Mouse (Mus musculus) heart, embryonic 10.5 days (tissue): ENCODE measurements around the gene Klhl36. TPM values are rescaled to one million over a fixed set of nuclear protein-coding genes. Genes with fewer than 3 reads are reported as not detected.

Source experiments
- DNase-seq: peaks from one replicate; pipeline ENCODE4 v3.0.0-alpha.2; 2017; ENCODE audit warnings: low spot score
- H3K27ac ChIP-seq: fragments of 300-500 bp; sonication (generic); 2 replicates; pipeline ENCODE4 v1.5.1; 2016; ENCODE audit warnings: mild to moderate bottlenecking
- H3K27me3 ChIP-seq: fragments of 300-500 bp; sonication (generic); 2 replicates; pipeline ENCODE4 v1.6.1; 2016; ENCODE audit warnings: mild to moderate bottlenecking; ENCODE audit not compliant: poor library complexity, insufficient read depth, severe bottlenecking
- H3K36me3 ChIP-seq: fragments of 300-500 bp; sonication (generic); 2 replicates; pipeline ENCODE4 v1.6.1; 2016; ENCODE audit warnings: mild to moderate bottlenecking, moderate library complexity
- H3K4me1 ChIP-seq: fragments of 300-500 bp; sonication (generic); 2 replicates; pipeline ENCODE4 v1.6.1; 2016; ENCODE audit warnings: mild to moderate bottlenecking
- H3K4me3 ChIP-seq: fragments of 300-500 bp; sonication (generic); 2 replicates; pipeline ENCODE4 v1.5.1; 2016; ENCODE audit warnings: mild to moderate bottlenecking, moderate library complexity
- H3K9me3 ChIP-seq: fragments of 300-500 bp; sonication (generic); 2 replicates; pipeline ENCODE4 v1.6.1; 2016; ENCODE audit warnings: mild to moderate bottlenecking, moderate library complexity
- WGBS: fragments of 180-500 bp; shearing (Covaris S2); methylation state at CpG from one replicate; pipeline ENCODE4 v1.1.7; 2016; 5-methylcytosine and 5-hydroxymethylcytosine counted together
- polyA plus RNA-seq: library from polyadenylated mRNA; unstranded; fragments of >200 nt; fragmentation: Nextera tagmentation; extraction: Ambion mirVana; gene quantifications from 2 replicates; pipeline ENCODE4 v1.2.1, GENCODE M21; 2016

The Klhl36 gene
- polyA plus RNA-seq, 1 experiment from 2014 or later, result 9.6 TPM

DNA sequence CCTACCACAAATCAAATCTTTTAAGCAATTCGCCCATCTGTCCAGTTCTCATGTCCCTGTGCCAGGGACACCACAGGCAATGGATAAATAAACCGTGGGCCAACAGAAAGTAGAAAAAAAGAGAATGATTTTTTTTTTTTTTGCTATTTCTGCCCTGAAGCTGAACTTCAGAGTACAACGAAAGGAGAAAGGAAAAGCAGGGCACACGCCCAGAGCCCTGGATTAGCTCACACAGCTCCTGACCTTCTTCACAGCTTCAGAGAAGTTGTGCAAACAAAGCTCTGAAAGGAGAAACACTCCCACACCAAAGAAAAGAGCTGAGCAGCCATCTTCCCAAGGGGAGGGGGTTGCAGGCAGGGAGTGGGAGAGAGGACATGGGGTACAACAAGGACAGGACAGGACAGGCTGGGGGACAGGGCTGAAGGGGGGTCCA lies 34.3 kb upstream of the Klhl36 start:
- no peak overlapping the region for H3K4me3 ChIP-seq
- H3K27me3 ChIP-seq, result no peaks in the 10 kb centered on the region
- no peak for DNase-seq
- H3K36me3 ChIP-seq, result peaks cover under 1% of the 10 kb centered on the region; the same call in 1 of the 2 replicates
- H3K4me1 ChIP-seq, result peaks cover 78% of the 10 kb centered on the region
- WGBS, result 51% methylated on average over 4 of the region's 4 CpGs
- peak overlapping the region; percentile 64 for H3K27ac ChIP-seq
- no peaks in the 10 kb centered on the region for H3K9me3 ChIP-seq

DNA sequence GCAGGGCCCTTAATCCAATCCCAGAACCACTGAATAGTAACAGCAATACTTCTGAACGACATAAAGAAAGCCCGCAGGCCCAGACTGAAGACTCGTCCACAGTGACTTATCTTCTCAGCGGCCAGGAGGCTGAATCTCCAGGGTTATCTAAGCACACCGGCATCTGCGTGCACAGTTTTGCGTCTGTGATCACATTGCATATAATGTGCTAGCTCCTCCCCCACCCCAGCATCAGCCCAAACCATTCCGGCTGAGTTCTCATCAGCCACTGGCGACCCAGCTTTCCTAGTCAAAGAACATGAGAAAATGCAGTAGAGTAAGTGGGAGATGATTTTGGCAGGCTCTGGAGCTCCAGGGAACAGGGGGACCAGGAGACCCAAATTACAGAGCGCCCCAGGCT lies 33.1 kb upstream of the Klhl36 start:
- peaks cover 86% of the 10 kb centered on the region for H3K4me1 ChIP-seq
- no peaks in the 10 kb centered on the region for H3K9me3 ChIP-seq
- peak overlapping the region; percentile 84; the same call in 1 of the 2 replicates for H3K27ac ChIP-seq
- no peaks in the 10 kb centered on the region for H3K36me3 ChIP-seq
- WGBS, result 57% methylated on average over 10 of the region's 10 CpGs
- H3K4me3 ChIP-seq, result no peak overlapping the region
- no peak for DNase-seq
- H3K27me3 ChIP-seq, result no peaks in the 10 kb centered on the region

DNA sequence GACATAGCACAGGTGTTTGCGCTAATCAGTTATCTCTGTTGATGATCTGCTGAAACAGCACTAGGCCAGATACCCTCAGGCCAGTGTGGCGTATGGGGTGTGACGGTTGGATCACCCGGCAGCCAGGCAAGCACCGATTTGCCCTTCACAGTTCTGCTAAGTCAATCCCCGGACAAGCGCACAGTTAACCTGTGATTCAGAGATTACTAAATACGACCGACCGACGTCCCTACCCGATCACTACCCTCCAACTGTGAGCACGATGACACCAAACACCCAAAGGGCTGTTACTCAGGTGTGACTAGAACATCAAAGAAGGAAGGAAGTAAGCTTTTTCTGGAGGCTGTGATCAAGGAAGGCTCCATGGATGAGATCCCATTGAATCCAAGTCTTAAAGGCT lies 32.6 kb upstream of the Klhl36 start:
- H3K4me3 ChIP-seq, result no peak overlapping the region
- no peaks in the 10 kb centered on the region for H3K9me3 ChIP-seq
- H3K27me3 ChIP-seq, result no peaks in the 10 kb centered on the region
- no peaks in the 10 kb centered on the region for H3K36me3 ChIP-seq
- H3K27ac ChIP-seq, result peak overlapping the region; percentile 84
- no peak for DNase-seq
- 80% methylated on average over 13 of the region's 13 CpGs for whole genome bisulfite sequencing
- peaks cover 83% of the 10 kb centered on the region for H3K4me1 ChIP-seq

DNA sequence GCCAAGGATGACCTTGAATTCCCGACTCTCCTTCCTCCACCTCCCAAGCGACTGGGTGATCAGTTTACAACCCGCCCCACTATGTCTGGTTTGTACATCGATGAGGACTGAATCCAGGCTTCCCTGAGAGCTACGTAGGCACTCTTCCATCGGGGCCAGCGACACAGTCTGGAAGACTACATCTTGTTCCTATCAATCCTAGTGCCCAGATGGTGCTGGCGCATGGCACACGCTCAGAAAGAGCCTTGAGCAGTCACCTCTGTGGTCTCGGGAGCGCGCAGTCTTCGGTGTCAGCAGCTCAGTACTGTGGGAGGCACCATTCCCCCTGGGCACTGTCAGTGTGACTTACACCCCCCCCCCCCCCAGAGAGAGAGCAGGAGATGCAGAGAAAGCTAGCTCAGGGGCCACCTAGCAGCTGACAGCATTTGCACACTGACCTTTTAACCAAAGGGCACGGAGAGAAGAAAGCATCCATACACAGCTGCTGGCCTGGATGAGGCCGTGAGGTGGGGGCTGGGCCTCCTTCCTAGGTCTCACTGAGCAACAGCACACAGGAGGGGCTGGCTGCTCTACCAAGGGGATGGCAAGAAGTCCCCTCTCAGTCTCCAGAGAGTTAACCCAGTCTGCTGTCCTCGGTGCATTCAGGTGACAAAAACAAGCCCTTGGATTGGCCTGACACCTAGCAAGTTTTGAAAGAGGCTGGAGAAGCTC lies 32.0 kb upstream of the Klhl36 start:
- DNase-seq, result no peak
- Histone ChIP-seq H3K27me3 (no peaks in the 10 kb centered on the region), H3K4me1 (peaks cover 80% of the 10 kb centered on the region), H3K27ac (peak overlapping the region; percentile 84), H3K36me3 (0 out of 2 replicates have a peak, but pooled peaks cover under 1% of the 10 kb centered on the region), H3K9me3 (no peaks in the 10 kb centered on the region), H3K4me3 (0 out of 2 replicates have a peak overlapping the region, but pooled peaks have one; percentile 4)
- 69% methylated on average over 16 of the region's 16 CpGs for WGBS

DNA sequence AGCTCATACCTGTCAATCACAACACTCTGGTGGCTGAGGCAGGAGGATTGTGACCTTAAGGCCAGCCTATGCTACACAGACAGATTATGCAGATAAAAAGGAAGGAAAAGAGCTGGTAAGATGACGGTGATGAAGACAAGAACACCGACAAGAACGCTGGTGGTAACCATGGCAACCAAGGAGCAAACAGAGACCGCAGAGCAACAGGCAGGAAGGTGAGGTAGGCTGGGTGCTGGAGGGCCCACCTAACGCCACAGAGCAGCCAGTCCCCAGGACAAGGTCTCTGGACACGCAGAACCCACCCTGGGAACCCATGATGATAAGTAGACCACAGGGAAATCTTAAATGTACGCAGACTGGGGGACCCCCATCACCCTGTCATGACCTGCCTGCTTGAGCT lies 31.5 kb upstream of the Klhl36 start:
- H3K27me3 ChIP-seq, result no peaks in the 10 kb centered on the region
- peak overlapping the region; percentile 84 for H3K27ac ChIP-seq
- WGBS, result 59% methylated on average over 7 of the region's 7 CpGs
- H3K4me3 ChIP-seq, result 0 out of 2 replicates have a peak overlapping the region, but pooled peaks have one; percentile 4
- 0 out of 2 replicates have a peak, but pooled peaks cover 3% of the 10 kb centered on the region for H3K36me3 ChIP-seq
- no peaks in the 10 kb centered on the region for H3K9me3 ChIP-seq
- DNase-seq, result no peak
- peaks cover 78% of the 10 kb centered on the region for H3K4me1 ChIP-seq

DNA sequence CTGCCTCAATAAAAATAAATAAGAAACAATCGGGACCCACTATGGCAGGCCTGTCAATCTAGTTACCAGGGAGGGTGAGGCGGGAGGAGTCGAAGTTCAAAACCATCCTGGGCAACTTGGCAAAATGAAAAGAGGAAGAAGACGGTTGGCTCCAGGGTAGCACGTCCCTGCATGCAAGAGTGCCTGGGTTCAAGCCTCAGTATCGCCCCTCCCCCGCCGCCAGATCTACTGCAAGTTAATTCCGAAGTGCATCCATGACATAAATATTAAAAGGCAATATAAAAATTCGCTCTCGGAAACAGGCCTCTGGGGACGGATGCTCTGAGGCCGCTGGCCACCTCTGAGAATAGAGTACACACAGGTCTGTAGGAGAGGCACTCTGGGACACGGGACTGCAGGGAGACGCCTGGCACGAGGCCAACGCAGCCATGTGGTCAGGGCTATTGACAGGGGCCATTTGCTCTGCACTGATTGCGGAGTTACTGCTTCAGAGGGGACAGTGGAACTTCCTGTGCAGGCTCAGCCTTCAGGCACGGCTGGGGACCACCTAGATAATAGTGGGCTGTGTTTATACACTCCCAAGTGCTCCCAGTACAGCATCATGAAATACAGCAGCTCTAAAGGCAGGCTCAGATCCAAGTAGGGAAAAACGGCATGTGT lies 30.6 kb upstream of the Klhl36 start:
- Histone ChIP-seq H3K27me3 (no peaks in the 10 kb centered on the region), H3K36me3 (0 out of 2 replicates have a peak, but pooled peaks cover 3% of the 10 kb centered on the region), H3K27ac (peak overlapping the region; percentile 84), H3K9me3 (no peaks in the 10 kb centered on the region), H3K4me1 (peaks cover 72% of the 10 kb centered on the region), H3K4me3 (peak overlapping the region; percentile 22; the same call in 1 of the 2 replicates)
- WGBS, result 41% methylated on average over 20 of the region's 20 CpGs
- DNase-seq, result peak; percentile 86

DNA sequence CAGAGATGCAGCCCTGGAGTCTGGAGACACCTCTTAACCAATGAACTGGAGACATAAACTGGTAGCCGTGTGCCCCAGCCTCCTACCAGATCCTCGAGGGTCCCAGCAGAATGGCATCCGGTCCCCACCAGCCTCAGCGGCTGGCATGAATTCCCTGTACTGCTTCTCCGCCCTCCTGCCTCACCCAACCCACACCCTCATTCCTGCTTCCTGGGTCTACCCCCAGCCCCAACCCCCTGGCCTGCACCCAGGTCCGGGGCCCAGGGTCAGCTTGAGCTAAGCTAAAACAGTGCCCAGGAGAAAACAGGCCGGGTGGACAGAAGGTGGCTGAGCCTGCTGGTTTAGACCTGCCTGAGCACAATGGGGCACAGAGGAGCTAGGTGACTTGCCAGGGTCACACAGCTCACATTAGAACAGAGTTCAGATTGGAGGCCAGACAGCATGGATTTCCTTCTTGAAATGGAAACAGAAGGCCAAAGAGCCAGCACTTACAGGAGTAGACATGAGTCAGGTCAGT lies 29.9 kb upstream of the Klhl36 start:
- Histone ChIP-seq H3K27me3 (no peaks in the 10 kb centered on the region), H3K4me1 (peaks cover 72% of the 10 kb centered on the region), H3K36me3 (0 out of 2 replicates have a peak, but pooled peaks cover 3% of the 10 kb centered on the region), H3K4me3 (peak overlapping the region; percentile 22; the same call in 1 of the 2 replicates), H3K27ac (peak overlapping the region; percentile 84), H3K9me3 (no peaks in the 10 kb centered on the region)
- DNase-seq, result no peak
- WGBS, result 73% methylated on average over 7 of the region's 7 CpGs

DNA sequence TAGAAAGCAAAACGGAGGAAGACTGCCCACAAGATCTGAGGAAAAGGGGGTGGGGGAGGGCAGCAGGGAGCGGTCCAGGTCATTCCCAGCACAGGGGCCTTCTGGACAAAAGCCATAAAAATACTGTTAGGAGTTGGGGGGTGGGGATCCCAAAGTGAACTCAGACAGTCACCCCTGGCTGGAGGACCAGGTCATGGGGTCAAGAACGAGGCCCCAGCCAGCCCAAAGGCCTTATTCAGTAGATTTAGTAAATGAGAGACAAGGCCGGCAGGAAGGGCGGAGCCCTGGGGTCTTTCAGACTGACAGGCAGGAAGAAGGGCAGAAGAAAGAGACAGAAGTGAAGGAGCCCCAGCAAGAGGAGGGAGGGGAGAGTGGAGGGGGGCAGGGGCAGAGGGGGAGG lies 29.1 kb upstream of the Klhl36 start:
- Histone ChIP-seq H3K4me1 (peaks cover 73% of the 10 kb centered on the region), H3K27ac (peak overlapping the region; percentile 84), H3K36me3 (0 out of 2 replicates have a peak, but pooled peaks cover 3% of the 10 kb centered on the region), H3K9me3 (no peaks in the 10 kb centered on the region), H3K27me3 (peaks cover 6% of the 10 kb centered on the region; the same call in 1 of the 2 replicates), H3K4me3 (0 out of 2 replicates have a peak overlapping the region, but pooled peaks have one; percentile 15)
- 37% methylated on average over 5 of the region's 5 CpGs for WGBS
- DNase-seq, result no peak

DNA sequence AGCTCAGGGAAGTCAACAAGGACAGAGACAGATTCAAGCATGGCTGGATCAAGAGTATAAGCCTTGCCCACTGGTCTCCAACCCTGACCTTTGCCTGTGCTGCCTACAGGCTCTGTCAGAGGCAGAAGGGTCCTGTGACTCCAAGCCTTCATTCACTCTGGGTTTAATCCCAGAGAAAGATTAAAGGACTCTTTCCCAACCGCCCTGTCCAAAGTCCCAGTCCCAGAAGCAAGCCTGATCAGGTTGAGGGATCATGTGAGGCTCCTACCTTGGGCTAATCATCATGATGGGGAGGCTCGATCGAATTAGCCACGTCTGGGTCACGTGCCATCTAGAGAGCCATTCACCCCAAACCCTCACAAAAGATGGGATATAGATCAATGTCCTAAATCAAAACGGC lies 27.4 kb upstream of the Klhl36 start:
- no peak overlapping the region for H3K27ac ChIP-seq
- no peak for DNase-seq
- H3K4me3 ChIP-seq, result no peak overlapping the region
- H3K4me1 ChIP-seq, result peaks cover 70% of the 10 kb centered on the region
- H3K27me3 ChIP-seq, result peaks cover 17% of the 10 kb centered on the region
- H3K9me3 ChIP-seq, result no peaks in the 10 kb centered on the region
- WGBS, result 84% methylated on average over 6 of the region's 6 CpGs
- H3K36me3 ChIP-seq, result 0 out of 2 replicates have a peak, but pooled peaks cover 3% of the 10 kb centered on the region

DNA sequence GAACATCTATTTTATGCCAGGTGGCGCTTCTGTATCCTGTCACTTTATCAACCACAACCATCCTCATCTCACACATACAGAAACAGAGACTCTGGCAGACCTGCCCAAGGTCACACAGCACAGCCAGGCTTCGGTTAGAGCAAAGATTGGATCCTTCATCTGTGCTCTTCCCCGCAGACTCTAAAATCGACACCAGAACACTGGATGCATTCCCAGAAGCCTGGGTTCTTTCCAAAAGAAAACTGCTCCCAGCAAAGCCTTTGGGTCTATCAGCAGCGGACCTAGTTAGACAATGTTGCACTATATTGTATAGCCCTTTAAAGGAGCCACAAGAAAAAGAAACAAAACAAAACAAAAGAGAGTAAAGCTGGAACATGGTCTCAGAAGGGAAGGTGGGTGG lies 26.8 kb upstream of the Klhl36 start:
- H3K27me3 ChIP-seq, result peaks cover 17% of the 10 kb centered on the region
- 84% methylated on average over 5 of the region's 5 CpGs for WGBS
- H3K4me1 ChIP-seq, result peaks cover 70% of the 10 kb centered on the region
- no peak overlapping the region for H3K4me3 ChIP-seq
- H3K9me3 ChIP-seq, result no peaks in the 10 kb centered on the region
- H3K36me3 ChIP-seq, result 0 out of 2 replicates have a peak, but pooled peaks cover 3% of the 10 kb centered on the region
- no peak overlapping the region for H3K27ac ChIP-seq
- DNase-seq, result no peak

DNA sequence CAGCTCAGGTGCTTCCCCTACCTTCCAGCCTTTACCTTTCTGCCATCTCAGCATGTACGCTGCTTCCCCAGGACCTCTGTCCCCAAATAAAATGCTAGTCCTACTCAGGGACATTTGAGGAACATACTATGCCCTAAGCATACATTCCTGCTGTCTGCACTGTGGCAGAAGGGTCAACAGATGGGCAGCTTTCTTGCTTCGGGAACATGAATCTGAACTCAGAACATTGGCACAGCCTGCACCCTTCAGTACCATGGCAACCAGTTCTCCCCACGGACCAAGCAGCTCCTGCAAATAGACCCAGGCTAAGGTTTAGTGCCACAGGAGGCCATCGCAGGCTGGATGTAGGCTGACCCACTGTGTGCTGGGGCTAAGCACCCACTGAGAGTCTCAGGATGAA lies 25.2 kb upstream of the Klhl36 start:
- no peak for DNase-seq
- Histone ChIP-seq H3K36me3 (0 out of 2 replicates have a peak, but pooled peaks cover 3% of the 10 kb centered on the region), H3K9me3 (no peaks in the 10 kb centered on the region), H3K4me1 (peaks cover 61% of the 10 kb centered on the region), H3K4me3 (no peak overlapping the region), H3K27me3 (peaks cover 17% of the 10 kb centered on the region), H3K27ac (no peak overlapping the region)
- 81% methylated on average over 4 of the region's 4 CpGs for WGBS

DNA sequence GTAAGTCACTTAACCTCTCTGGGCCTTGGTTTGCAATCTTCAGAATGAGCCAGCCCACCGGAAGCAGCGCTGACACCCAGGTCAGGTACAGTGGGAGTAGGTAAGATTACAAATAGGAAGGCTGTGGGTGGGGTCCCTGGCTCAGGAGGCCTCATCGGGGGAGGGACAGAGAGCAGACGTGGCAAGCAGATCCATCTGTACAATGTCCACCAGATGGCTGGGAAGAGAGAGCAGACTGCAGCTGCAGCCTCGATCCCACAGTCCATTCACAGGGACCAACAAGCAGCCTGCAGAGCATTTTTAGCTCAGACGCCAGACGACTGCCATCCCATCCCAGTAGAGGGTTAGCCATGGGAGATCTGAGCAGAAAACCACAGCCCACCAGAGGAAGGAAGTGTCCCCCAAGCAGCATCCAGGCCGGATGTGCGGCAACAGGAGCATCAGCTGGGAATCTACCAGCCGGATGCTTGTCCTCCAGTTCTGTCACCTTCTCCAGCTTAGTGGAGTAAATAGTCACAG lies 24.5 kb upstream of the Klhl36 start:
- peak overlapping the region; percentile 36 for H3K4me3 ChIP-seq
- WGBS, result 31% methylated on average over 10 of the region's 10 CpGs
- DNase-seq, result no peak
- H3K27me3 ChIP-seq, result peaks cover 17% of the 10 kb centered on the region
- H3K9me3 ChIP-seq, result no peaks in the 10 kb centered on the region
- 0 out of 2 replicates have a peak, but pooled peaks cover 3% of the 10 kb centered on the region for H3K36me3 ChIP-seq
- peaks cover 53% of the 10 kb centered on the region for H3K4me1 ChIP-seq
- peak overlapping the region; percentile 6; the same call in 1 of the 2 replicates for H3K27ac ChIP-seq
